Mouse (Mus musculus): Measurements from ENCODE around the gene Chfr.
A peak's percentile ranks its signal among the peaks of the same experiment; 100 is the strongest.

Chfr gene

DNA sequence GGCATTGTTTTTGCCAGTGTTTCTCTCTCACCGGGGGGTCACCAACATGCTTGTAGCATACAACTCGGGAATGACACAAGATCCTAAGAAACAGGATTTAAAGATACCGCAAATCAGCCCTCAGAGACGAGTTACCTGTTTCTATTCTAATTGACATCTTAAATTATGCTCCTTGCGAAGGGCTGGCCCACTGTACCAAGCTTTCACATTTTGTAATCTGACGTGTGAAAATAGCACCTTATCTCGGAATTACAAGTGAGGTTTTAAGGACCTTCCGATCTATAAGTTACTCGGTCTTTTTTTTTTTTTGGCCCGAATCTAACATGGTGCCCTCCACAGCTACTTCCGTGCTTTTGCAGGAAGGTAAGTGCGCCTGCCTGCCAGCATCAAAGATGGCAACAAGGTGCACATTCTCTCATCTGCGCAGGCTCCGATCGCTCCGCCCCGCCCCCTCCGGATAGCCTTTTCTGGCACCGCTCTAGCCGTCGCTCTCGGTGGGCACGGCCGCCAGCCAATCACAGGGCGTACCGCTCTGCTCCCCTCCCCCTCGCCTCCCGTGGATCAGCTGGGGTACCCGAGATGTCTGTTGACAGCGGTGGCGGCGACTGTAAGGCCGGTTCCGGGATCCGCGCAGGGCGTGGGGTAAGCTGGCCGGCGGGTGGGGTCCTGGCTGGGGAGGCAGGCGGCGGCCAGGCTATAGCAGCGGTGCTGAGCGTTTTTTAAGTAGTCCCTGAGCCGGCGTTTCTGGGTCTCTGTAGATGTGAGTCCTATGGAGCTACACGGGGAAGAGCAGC, at the start of gene Chfr:
Gene Chfr, plus strand, starts transcription at position 550 of the 794 bp plus-strand sequence.
- DNase-seq (ENCODE audit: low spot score): peak; percentile 99

- no peak for DNase-seq (ENCODE audit: low spot score)
Observed at GRCm38 (mm10) chr5:110086161-110086866, 49.3 kb upstream of the Chfr start.

DNA sequence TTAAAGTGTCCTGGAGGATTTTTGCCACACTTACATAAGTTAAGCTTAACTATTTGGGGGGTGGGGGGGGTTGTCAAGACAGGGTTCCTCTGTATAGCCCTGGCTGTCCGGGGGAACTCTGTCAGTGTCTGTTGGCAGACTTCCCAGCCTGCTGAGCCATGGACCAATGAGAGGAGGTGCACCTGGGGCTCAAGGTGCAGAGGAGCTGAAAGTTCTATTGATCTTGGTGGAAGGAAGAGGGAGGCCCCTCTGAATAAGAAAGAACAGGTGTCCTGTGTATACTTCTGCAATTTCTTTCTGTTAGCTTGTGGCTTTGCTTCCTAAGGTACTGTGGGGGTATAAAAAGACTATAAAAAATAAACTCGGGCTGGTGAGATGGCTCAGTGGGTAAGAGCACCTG, 44.1 kb upstream of the Chfr start:
- DNase-seq (ENCODE audit: low spot score): no peak

DNA sequence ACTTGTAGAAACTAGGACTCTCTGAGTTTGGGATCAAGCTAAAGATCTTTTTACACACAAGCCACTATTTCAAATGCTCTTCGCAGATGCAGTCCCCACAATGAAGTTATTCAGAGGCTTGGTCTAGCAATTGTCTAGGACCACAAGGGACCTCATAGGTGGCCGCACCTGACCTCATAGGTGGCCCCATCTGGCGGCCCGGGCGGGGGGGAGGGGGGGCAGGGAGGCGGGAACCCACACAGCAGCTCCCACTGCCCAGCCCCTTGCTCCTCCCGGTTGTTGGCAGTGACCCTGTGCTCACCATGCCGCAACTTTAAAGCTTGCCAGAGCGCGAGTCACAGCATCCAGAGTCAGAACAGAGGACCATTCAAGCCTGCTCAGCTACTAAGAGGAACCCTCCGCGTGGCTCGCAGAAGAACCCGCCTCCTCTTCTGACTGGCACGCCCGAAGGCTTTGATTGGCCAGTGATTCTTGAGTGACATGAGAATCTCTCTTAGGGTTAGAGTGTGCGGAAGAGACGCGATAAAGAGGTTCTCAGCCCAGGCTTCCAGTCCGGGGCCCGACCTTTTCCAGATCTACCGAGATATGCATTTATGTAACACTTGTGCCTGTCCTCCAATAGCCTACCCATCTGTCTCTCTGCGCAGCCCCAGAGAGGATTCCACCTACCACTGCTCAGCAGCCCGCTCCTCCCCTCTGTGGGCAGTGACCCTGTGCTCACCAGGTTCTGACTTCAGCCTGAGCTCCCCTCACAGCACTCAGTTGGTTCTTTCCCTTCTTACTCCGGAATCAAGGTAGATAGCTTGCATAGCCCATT, 41.4 kb upstream of the Chfr start, which contains the start of gene Gm35315:
Gene Gm35315, minus strand, starts transcription at position 391 of the 817 bp plus-strand sequence.
- DNase-seq (ENCODE audit: low spot score): peak; percentile 79

DNA sequence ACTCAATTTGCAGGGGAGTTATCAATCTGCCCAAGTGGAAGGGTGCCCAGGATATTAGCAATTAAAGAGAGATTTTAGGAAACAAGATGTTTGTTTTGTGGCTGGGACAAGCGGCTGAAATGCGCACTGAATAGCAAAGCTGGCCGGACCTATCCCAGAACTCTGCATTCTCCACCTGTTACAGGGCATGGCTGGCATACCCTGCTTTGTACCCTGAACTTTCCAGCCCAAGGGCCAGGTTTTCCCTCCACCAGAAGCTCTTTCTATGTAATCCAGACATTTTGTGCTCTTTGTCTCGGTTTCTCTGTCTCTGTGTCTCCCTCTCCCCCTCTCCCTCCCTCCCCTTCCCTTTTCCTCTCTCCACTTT, 40.8 kb upstream of the Chfr start:
- no peak for DNase-seq (ENCODE audit: low spot score)

DNA sequence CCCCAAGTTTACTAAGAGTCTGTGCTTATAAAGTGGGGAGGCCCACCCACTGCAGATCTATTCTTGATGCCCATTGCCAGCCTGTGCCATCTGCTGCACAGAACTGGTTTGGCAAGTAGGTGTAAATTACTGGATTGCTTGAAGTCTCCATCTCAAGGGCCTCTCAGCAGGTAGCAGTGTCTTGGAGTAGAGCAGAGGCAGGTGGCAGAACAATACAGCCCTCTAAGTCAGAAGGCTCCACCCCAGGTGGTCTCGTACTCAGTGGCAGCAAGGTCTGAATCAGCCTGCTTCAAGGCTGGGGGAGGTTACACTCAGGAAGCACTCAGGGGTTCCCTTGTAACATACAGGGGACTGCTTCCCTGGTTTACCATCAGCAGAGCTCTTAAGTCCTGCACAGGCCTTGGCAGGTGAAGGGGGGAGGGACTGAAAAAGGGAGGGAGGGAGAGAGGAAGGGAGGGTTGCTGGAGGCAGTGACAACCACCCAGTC, 36.6 kb upstream of the Chfr start:
- DNase-seq (ENCODE audit: low spot score): no peak

GRCm38 (mm10) chr5:110099656-110100580, 35.7 kb upstream of the Chfr start, which contains the start of gene Plcxd1:
TSS of gene Plcxd1 (plus strand) at chr5:110099969.
- no peak for DNase-seq (ENCODE audit: low spot score)

GRCm38 (mm10) chr5:110100921-110101631, 34.6 kb upstream of the Chfr start:
- no peak for DNase-seq (ENCODE audit: low spot score)

- DNase-seq (ENCODE audit: low spot score): peak; percentile 23
Observed at GRCm38 (mm10) chr5:110101716-110102347, 33.8 kb upstream of the Chfr start.

- DNase-seq (ENCODE audit: low spot score): no peak
Observed at GRCm38 (mm10) chr5:110102429-110102828, 33.2 kb upstream of the Chfr start.

DNA sequence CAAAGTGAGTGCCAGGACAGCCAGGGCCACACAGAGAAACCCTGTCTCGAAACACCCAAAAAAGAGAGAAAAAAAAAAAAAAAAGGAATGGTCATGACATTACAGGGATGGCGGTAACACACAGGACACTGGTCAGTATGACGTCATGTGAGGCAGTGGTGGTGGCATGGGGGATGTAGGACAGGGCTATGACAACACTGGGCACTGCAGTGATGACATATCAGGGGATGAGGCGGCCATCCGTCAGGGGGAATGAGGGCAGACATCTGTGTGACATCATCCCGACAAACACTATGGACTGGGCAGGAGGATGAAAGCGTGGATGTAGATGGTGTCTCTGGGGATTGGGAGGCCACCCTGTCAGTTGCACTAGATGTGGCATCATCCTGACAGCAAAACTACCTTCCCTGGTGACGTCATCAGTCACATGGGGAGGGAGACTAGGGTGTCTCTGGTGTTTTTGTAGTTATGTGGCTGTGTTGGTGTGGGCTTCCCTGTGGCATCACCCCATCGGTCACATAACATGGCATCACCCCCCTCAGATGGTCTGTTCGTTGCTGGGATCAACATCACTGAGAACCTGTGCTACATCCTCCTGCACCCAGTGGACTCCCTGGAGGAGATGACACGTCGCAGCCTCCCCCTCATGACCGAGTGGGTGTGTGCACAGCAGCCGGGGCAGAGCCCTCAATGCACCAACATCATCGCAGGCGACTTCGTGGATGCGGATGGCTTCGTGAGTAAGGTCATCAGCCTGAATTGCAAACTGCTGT, 32.6 kb upstream of the Chfr start:
- no peak for DNase-seq (ENCODE audit: low spot score)

GRCm38 (mm10) chr5:110103901-110104615, 31.6 kb upstream of the Chfr start:
- no peak for DNase-seq (ENCODE audit: low spot score)

DNA sequence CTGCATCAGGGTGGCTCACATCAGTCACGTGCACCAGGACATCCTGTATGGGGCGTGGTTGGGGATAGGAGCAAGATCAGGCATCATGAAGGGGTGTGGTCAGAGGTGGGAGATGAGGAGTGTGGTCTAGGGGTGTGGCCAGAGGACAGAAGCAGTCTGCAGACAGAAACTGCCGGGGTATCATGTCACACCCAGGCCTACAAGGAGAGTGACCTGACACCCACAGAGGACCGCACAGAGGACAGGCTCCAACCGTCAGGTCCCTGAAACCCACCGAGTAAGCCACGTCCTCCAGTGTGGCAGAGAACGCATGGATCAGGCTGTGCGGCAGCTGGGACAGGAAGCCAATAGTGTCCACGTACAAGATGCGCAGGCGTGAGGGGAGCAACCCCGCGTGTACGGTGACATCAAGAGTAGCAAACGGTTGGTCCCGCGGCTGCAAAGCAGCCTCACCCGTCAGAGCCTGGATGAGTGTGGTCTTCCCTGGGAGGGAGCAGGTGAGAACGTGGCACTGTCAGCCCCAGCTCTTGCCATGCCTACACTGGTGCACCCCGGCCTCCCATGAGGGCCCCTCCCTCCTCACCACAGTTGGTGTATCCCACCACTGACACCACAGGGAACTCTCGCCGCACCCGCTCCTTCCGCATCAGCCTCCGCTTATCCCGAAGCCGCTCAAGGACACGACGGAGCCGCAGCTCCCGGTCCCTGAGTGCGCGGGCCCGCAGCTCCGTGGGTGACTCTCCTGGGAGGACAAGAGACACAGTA, 30.8 kb upstream of the Chfr start:
- DNase-seq (ENCODE audit: low spot score): no peak

DNA sequence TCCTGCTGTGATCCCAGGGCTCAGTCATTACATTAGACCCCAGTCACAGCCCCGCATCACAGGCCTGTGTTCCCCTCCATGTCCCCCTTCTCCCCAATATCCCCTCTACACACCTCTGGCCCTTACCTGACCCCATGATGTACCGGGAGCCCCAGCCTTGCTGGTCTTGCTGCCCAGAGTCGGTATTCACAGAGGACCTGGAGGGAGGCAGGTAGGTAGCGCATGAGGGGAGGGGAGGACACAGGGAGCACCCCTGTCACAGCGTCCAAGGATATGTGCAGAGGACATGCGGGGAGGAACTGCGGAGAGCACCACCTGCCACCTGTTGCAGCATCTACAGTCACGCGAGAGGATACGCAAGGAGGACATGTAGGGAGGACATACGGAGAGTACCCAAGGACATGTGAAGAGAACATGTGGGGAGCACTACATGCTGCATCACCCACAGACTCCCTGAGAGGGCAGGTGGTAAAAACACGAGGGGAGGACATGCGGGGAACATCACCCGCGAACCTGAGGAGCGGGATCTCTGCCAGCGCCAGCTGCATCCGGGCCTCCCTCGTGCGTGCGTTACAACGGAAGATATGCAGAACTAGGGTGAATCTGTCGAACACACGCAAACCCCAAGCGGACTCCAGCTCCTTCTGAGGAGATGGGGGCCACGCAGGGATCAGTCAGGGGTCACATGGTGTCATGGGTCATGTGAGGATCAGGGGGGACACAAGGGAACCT, 29.3 kb upstream of the Chfr start:
- DNase-seq (ENCODE audit: low spot score): no peak

DNA sequence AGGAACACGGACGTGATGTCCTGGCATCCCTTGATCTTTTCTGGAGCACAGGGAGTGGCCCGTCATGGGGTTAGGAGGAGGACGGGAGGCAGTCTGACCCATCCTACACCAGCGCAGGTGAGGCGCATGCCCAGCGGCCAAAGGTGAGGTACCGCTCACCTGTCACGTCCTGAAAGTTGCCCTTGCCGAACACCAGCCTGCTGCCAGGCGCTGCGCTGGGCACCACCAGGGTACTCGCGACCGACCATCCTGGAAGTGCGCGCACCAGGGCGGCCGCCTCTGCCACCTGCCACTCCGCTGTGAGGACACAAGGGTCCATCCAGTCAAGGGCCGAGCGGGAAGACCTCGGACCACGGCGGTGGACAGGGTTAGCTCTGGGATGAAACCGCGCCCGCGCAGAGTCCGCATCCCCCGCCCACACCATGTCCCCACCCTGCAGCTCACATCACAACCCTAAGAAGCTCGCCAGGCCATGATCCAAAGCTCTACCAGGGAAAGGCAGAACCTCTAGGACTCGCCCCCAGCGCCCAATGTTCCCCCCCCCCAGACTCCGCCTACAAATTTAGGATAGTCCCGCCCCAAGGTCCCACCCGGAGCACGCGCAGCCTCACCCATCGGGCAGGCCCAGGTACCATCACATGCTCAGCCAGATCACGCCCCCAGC, 28.6 kb upstream of the Chfr start:
- peak; percentile 34 for DNase-seq (ENCODE audit: low spot score)

DNA sequence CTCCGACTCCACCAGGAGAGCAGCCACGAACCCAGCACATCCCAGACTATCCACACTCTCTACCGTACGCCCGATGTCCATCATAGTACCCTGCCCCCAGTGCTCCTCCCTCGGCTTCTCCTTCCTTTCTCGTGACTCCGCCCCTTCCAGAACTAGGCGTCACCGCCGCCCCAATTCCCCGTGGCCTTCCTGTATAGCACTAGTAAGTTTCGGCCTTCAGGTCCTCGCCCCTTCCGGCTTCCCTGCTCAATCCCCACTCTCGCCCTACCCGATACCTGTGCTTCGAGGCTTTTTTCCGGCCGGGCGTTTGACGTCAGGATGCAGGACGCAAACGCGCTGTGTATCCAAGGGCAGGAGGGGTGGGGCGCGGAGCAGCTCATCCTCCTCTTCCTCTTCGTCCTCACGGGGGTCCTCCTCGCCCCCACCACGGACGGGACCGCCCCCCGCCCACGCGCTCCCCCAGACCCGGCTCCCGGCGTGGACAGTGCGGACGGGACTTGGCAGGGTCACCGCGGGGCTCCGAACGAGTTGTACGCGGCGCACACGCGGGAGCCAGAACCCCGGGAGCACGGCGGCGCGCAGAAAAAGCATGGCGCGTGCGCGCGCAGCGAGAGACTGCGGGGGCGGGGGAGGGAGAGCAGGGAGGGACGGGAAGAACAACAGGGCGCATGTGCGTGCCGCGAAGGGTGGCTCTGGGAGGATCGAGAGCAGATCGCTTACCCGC, 27.9 kb upstream of the Chfr start, which contains the start of gene Gtpbp6:
Gene Gtpbp6, minus strand, starts transcription at position 617 of the 724 bp plus-strand sequence.
- DNase-seq (ENCODE audit: low spot score): peak; percentile 94

Measured in ovary, postnatal 36 days (tissue).